Mouse (Mus musculus) cerebellum, adult 9-10 months (tissue): ENCODE data around the gene Tram2.

ENCODE experiments used
- DNase-seq: peaks from one replicate; pipeline ENCODE4 v3.0.0; 2022

Gene Tram2

DNA sequence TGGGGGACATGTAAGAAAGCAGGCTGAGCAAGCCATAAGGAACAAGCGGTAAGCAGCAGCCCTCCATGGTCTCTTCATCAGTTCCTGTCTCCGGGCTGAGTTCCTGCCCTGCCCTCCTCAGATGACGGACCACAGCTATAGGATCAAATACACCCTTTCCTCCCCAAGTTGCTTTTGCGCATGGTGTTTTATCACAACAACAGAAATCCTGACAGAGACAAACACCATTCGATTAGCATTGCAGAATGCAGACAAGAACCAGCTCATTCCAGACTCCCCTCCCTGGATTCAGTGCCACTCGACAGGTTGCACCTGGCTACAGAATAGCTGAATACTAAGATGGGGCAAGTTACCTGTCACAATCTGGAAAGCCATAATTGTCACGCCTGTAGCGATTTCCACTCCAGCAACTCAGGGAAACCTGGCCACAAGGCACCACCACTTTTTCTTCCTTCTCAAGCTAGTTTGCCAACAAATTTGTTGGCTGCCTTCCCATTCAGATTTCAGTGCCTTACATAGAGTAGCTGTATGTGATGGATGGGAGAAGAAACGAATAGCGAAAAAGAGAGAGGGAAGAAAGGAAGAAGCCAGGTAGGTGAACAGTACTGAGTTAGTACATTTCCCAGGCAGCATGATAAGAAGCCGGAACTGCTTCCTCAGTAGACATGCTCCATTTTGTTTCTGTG is 11.3 kb downstream of the Tram2 start:
- no peak for DNase-seq

DNA sequence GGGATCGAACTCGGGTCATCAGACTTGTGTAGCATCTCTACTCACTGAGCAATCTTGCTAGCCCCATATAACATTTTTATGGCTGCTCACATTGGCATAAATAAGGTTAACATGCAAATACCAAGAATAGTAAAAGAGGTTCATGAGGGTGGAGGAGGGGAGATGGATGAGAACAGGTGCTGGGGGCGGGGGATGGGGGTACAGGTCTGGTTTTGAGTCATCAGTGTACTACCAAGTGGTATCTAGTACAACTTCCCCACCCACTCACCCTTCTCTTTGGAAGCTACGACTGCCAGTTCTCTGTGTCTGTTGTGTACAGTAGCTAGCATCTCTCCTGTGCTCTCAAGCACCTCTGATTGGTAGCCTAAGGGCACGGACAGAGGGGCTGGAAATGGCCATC is 14.9 kb downstream of the Tram2 start:
- no peak for DNase-seq

DNA sequence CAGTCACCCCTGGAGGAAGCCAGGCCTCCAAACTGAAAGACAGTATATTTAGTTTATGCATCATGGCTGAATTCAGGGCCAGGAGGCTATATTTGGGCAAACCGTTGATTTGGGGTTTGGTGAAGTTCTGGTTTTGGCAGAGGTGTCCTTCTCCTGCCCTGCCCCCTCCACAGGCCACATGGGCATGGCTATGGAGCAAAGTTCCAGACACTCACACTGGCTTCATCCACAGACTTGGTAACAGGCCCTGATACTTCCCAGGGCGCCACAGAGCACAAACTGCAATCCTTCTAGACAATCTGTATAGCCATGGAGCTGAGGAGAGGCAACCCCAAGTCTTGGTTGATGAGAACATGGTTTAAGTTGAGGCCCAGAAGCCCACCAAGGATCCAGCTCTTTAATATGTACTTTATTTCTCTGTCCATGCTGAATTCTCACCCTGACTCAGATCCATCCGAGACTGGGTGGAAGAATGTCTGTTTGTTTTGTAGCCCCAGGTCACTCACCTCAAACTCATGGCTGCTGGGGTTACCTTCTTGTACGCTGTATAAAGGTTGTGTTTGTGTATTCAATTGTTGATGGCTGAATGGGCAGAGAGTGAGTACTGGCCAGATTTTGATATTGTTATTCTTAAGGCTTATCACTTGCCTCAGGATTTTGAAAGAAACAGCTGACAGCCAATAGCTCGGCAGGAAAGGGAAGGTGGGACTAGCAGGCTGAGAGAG is 19.5 kb downstream of the Tram2 start:
- no peak for DNase-seq

DNA sequence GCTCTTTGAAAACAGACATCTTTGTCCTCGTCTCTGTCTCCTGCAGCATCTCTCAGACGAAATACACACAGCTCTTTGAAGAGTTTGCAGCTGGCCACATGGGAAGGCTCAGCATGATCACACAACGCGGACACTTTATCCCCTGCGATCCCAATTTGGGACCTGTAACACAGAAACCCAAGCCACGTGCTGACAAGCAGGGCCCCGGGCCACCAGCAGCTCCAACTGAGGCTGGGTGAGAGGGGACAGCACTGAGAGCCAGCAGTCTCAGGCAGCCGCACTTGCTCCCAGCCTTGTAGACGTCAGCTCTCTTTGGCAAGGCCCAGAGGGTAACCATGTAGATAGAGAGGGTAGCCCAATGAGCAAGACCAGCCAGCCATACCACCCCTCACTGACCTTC is 26.0 kb downstream of the Tram2 start:
- DNase-seq = no peak

DNA sequence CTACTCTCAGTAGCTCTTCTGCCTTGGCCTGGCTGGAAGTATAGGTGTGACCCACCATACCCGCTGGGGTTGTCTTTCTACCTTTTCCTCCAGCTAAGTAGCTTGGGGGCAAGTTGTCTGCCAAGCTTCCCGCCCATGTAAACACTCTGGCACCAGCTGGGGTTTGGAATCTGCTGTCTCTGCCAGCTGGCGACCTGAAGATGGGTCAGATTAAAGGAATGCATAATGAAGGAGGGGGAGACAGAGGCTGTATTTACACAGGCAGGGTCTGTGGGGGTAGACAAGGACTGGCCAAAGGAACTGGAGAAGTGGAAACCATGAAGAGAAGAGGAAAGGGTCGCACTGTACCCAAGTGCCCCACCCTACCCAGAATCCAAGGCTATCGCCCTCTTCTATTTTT is 26.4 kb downstream of the Tram2 start:
- no peak for DNase-seq

DNA sequence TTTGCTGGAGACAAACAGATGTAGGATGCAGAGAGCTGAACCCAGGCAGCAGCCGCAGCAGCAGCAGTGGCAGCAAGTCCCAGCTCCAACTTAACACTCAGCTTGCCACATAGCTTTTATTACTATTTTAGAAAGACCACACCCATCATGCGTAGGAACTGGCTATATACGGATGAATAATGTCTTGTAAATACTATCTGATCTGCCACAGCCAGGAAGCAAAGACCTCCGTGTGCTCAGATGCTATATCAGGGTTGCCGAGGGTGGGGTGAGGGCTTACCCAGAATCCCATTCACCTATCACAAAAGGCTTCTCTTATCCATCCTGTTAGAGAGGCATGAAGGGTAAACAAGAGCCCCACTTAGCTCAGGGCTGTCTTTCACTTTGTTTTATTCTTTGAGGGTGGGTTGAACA is 26.9 kb downstream of the Tram2 start:
- no peak for DNase-seq

DNA sequence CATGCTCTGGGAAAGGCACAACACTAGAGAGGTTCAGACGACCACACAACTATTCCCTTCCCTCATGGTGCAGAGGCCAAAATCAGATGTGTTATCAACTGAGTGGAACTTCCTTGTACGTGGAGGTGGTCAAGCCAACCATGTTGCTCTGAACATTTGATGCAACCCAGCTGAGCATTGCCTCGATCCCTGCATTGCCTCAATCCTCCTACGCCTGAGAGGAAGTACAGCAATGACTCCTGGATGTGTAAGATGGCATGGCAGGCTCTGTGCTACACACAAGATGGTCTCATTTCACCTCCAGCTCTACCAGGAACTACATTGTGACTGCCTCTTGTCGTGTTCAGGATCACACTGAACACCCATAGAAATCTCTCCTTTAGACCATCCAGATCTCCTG is 30.0 kb downstream of the Tram2 start:
- no peak for DNase-seq

DNA sequence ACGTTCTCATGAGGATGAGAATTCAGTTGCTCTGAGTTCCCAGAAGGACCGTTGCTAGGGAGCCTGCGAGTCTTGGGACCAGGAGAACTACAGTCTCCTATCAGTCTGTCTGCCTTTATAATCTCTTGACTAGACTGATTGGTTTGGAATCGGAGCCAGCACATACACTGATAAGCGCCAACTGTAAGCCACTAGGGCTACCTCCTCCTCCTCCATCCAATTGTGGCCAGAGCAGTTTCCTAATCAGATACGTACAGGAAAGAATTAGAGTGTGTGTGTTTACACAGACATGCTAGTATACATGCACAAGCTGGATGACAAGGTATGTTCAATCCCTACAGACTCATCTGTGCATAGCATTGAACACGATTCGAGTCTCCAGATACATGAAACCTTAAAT is 30.6 kb downstream of the Tram2 start:
- DNase-seq = no peak

DNA sequence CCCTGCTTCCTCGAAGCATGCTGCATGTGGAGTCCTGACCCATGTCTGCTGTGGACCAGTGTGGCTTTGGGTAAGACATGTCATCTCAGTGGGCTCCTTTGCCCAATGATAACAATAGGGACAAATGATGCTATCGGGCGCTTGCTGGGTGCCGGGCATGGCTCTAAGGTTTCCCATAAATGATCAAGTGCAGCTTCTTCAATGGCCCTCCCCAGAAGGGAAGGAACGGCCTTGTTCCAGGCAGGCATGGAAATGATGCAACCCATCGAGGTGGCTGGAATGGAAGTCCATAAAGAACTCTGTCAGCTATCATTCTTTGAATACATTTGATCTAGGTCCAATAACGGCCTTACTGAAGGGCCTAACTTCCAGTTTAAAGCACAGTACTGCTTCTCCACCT is 36.6 kb downstream of the Tram2 start:
- no peak for DNase-seq

DNA sequence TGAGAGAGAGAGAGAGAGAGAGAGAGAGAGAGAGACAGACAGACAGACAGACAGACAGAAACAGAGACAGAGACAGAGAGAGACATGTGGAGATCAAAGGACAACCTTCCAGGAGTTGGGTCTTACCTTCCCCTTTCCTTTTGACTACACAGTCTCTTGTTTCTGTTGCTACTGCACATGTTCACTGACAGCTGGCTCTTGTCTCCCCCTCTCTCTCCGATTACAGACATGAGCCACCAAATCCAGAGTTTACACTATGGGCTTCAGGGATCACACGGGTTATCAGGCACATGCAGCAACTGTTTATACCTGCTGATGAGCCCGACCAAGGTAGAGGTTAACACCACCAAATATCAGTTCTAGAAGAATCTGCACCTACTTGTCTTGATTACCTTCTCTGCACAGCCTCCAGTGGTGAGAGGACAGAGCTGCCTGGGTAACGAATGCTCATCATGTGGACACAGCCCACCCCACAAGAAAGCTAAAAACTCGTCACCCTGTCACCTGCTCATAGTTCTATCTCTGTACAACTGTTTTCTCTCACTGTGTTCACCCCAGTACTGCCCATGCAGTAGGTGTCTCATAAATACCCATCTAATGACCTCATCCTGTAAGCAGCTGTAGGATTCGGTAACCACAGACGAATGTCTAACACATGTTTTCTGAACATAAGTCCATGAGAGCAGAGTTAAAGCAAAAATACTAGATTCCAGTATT is 38.3 kb downstream of the Tram2 start:
- no peak for DNase-seq

DNA sequence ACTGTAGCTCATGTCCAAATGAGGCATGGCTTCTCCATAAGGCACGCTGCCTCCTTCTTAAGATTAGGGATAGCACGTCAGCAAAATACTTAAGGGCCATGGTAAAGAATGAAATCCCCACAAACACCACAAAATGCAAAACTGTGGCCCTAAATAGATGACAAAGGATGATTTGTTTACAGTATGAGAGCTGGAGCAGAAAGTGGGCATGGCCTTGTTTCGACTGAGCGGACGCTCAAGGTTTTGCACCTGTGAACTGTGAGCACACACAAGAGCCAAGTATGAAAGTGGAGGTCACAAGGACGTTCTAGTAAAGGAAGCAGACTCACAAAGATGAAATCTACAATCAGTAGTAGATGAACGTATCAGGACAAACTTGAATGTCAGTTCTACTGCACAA is 38.9 kb downstream of the Tram2 start:
- no peak for DNase-seq

DNA sequence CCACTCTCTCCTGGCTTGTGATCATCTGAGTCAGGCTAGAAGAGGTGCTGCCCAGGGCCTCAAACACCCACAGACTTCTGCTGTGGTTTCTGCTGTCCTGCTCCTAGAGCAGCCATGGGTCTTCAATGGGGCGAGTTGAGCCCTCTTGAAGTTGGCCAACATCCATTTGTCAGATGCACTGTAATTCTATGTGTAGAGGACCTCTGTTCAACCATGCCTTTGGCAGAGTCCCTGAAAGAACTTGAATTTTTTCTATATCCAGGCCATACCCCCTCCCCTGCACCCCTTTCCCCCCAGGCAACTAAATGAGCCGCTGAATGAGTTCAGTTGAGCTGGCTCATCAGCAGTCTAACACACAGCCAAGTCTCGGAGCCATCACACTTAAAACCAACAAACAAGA is 39.5 kb downstream of the Tram2 start:
- DNase-seq = no peak

DNA sequence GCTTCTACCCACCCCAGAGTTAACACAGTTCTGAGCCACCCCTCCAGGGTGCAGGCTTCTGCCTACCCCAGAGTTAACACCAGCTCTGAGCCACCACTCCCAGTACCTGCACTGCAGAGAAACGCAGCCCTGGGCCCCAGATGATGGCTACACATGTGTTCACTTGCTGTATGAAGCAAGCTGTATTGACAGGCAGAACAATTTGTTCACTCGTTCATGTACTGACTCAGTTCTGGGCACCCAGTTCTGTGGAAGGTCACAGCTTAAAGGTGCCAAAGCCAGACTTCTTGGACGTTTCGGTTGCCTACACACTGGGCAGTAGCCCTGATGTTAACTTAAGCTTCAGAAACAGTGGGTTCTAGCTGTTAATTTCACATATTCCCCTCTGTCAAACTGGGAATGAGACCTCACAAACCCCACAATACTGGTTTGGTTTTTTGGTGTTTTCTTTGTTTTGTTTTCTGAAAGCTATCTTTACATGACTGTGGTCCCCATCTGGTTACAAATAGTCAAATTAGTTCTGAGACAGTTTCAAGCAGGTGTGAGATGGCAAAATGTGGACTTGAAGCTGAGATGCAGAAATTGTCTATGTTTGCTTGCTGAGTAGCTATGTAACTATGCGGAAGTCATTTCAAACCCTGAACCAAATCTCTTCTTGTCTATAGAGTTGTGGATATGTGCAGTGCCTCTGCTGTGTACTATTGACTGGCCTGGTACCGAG is 41.0 kb downstream of the Tram2 start:
- no peak for DNase-seq

DNA sequence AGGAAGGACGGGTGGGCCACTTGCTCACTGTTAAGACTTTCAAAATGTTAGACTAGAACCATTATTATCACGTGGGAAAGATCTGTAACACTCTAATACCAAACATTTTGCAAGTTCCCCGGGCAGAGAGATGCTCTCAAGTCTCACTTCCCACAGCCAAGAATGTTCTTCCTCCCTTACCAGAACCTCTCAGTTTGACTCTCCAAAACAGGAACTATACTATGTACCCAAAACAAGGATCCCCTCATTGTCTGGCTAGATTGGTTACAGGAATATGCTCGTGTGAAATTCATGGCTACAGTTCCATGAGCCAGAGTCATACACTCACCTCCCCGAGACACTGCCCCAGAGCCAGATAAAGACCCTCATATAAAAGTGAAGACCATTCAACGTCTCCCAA is 43.2 kb downstream of the Tram2 start:
- no peak for DNase-seq

DNA sequence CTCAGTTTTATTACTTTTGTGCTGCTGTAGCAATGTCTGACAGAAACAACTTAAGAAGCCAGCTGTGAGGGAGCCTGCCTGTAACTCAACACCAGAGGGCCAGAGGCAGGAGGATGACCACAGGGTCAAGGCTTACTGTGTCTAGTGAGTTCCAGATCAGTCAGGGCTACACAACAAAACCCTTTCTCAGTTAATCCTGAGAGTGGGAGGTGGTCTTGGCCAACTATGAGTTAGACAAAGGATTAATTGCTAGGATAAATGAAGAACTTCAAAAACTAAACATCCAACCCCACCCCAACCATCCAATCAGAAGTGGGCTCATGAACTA is 45.3 kb downstream of the Tram2 start:
- no peak for DNase-seq

DNA sequence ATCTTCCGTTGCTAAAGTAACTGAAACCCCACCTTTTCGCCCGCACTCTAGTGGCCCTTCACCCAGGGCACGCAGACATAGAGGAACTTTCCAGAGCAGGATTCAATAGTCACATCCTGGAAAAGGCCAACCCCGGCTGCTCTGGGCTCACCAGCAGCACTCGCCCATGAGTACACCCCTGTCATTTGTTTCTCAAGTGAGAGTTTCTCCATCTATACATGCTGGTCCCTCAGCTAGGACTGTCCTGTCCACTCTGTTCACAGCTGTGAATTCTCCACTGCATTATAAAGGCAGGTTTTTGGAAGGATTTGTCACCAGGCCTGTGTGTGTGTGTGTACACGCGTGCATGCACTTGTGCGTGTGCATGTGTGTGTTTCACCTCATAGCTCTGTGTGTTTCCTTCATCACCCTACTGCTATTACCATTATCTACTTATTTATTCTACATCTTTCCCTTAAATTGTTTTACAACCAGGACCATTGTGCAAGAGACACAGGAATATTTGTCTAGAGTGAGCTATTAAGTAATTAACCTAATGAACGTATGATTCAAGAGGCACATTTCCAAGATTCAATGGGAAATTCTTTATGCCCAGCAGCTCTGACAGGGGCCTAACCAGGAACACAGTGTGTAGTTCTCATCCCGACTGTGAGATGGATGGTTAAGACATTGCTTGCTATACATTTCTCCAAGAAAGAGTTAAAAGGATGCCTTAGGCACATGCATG is 45.8 kb downstream of the Tram2 start:
- DNase-seq = no peak

DNA sequence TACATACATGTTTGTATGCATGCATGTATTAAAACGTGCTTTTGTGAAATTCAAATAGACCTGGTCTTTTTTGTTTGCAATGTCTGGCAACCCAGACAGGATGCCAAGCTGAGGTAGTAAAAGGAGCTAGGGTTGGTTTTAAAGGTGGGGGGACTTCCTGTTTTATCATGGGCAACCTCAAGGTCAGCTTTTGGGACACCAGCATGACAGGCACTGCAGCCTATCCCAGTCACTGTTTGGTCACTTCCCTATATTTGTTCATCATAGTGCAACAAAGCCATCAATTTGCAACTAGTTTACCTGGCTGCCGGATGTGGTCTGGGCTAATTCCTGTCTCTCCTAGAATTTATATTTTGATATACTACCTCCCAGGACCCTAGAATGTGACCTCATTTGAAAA is 47.4 kb downstream of the Tram2 start:
- no peak for DNase-seq

DNA sequence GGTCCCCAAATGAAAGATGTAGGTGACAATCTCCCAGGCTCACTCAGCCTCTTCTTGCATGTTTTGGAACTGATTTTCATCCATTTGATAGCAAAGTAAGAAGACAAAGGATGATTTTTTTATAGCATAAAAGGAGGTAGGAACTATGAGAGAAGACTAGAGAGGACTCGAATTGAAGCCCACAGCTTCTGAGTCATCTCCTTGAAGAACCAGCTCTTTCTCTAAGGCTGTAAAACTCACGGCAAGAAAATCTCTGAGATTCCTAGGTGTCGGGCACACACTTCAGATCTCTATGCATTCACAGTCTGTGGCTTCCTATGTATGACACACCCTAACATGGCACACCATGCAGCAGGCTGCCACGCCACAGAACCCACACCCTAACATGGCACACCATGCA is 50.0 kb downstream of the Tram2 start:
- DNase-seq = no peak

DNA sequence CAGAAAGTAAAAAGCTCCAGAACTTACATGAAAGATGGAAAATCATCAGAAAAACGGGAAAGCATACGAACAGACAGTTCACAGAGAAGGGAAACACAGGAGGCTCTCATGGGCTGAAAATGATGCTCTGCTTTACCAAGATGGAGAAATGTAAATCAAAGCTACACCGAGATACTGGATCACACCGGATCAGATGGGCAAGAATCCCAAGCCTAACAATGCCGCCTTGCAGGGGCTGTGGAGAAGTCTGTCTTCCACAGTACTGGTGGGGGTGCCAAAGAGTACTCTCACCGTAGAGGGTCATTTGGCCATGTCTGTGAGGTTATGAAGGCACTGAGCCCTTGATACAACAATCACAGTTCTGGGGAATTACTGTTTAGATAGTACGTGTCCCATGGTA is 52.5 kb downstream of the Tram2 start:
- DNase-seq = no peak

DNA sequence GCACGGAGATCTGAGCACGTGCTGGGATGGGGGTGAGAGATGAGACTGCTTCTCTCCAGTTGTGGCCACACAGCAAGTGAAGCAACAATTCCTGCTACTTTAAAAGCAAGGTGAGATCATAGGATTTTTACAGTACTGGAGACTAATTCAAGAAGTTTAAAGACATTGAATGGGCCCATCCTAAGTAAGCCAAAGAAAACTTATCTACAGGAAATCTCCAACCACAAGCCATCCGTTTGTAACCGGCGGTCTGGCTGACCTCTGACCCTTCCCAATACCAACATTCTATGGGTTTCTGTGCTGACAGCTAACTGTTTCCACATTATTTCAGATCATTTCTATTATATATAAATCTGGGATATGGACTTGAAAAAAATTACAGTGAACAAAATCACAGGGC is 53.8 kb downstream of the Tram2 start:
- DNase-seq = no peak

DNA sequence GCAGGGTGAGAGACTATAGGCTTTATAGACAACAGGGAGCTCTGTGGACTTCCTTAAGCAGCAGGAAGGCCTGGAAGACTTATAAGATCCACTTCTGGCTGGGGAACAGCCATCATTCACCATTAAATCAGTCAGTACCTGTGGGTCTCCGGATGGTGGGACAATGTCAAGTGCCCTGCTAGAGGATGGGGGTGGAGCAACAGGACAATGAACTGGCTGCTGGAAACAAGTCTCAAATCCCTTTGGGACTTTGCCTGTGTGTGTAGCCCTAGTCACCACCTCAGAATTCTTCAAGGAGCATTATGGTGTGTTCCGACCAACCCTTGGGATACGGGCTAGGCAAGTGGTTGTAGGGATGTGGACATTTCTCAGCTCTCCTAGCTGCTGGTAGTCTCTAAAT is 55.9 kb downstream of the Tram2 start:
- no peak for DNase-seq

DNA sequence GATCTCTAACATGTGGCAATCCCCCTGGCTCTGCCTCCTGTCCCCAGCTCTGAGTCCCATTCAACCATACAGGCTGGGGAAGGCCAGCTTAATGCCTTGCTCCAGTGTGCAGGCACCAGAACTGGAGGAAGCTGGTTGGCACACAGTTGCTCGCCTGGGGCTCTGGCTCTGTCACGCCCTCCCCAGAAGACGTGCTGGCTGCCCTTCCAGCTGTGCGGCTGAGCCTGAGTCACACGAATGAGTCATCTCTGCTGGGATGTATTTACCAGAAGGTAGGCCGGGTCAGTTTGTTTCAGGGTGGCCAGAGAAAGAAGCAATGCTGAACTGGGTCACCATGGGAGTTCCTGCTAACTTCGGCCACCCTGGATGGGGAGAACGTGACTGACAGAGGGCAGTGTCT is 64.6 kb downstream of the Tram2 start:
- no peak for DNase-seq

DNA sequence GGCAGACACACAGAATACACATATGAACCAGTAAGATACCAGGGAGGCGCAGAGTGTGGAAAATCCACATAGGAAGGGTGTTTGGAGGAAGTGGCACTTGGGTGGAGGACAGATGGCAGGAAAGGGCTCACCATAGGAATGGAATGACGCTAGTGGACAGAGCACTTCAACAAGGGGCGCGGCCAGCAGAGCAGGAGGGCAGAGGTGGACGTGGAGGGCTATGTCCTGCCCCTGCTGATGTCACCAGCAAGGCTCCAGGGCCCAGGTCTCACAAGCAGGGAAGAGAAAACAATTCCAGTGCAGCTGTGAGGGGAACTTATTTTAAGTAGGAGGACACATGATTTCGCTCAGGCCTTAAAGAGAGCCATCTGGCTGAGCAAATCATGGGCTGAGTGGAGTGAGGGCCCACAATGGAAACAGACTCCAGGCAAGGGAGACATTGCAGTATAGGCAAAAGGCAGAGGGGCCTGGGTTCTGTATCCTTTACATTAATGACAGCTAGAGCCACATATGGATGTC is 68.7 kb downstream of the Tram2 start:
- no peak for DNase-seq
